Mouse (Mus musculus): ENCODE results near the gene Tek.
A peak's percentile ranks its signal among the peaks of the same experiment; 100 is the strongest.
"Not testable (repeated sequence)": the region's sequence is repeated elsewhere in the genome, so short reads cannot be mapped to it uniquely, and the experiment has no call there.

Tek gene

DNA sequence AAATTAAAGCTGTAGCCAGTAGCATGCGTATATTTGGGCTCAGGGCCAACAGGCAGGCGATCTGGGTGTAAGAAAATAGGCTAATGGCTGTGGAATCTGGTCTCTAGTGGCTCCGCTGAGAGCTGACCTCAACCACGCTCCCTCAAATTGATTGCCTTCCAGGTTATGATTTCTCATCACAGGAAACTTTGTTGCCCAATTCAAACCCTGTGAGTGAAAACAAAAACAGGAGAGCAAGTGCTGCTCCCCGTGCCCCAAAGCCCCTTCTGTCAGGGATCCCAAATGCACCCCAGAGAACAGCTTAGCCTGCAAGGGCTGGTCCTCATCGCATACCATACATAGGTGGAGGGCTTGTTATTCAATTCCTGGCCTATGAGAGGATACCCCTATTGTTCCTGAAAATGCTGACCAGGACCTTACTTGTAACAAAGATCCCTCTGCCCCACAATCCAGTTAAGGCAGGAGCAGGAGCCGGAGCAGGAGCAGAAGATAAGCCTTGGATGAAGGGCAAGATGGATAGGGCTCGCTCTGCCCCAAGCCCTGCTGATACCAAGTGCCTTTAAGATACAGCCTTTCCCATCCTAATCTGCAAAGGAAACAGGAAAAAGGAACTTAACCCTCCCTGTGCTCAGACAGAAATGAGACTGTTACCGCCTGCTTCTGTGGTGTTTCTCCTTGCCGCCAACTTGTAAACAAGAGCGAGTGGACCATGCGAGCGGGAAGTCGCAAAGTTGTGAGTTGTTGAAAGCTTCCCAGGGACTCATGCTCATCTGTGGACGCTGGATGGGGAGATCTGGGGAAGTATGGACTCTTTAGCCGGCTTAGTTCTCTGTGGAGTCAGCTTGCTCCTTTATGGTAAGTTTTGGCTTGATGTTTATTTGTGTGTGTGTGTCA is at the start of gene Tek:
Gene Tek, plus strand, starts transcription at position 452 of the 894 bp plus-strand sequence.
- DNase-seq (ENCODE audit: low read depth): peak; percentile 30

GRCm38 (mm10) chr4:94689804-94690203 is 49.3 kb upstream of the Tek start:
- not testable (repeated sequence) for DNase-seq (ENCODE audit: low read depth)

GRCm38 (mm10) chr4:94691078-94691477 is 48.0 kb upstream of the Tek start:
- DNase-seq (ENCODE audit: low read depth): no peak

DNA sequence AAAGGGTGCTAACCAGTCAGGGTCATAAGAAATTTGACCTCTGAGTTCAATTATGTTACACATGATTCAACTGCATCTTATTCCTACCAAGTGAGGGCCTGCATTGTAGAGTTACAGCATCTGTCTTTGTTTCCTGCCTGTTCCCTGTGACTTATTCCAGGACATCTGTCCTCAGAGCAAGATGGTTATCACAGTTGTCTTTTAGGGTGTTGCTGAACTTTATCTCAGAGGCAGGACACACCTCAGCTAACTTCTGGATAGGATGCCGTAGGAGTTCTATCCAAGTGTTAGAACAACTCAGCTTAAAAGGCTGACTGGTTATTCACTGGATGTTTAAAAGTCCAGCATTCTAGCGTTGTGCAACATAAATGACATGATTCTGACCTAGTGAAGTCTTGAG is 46.9 kb upstream of the Tek start:
- no peak for DNase-seq (ENCODE audit: low read depth)

GRCm38 (mm10) chr4:94696368-94696767 is 42.7 kb upstream of the Tek start:
- peak; percentile 10 for DNase-seq (ENCODE audit: low read depth)

- DNase-seq (ENCODE audit: low read depth): no peak
Observed at GRCm38 (mm10) chr4:94711002-94711401, 28.1 kb upstream of the Tek start.

DNA sequence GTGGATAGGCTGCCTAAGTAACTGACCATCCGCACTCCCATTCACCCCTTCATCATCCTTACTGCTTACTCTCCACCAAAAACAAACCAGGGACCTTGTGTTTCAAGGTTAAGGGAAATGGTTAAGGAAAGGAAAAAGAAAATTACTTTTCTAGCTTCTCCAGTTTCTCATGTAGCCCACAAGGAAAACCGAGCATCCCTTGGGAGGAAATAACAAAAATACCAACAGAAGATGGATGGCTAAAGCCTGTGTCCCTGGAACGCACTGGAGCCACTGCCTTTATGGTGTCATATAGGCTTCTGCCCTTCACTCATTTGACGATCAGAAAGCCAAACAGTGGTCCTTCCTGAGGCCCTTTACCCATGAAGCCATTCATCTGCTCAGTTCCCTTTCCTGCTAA is 27.7 kb upstream of the Tek start:
- DNase-seq (ENCODE audit: low read depth): no peak

GRCm38 (mm10) chr4:94713741-94714140 is 25.3 kb upstream of the Tek start:
- DNase-seq (ENCODE audit: low read depth): no peak

DNA sequence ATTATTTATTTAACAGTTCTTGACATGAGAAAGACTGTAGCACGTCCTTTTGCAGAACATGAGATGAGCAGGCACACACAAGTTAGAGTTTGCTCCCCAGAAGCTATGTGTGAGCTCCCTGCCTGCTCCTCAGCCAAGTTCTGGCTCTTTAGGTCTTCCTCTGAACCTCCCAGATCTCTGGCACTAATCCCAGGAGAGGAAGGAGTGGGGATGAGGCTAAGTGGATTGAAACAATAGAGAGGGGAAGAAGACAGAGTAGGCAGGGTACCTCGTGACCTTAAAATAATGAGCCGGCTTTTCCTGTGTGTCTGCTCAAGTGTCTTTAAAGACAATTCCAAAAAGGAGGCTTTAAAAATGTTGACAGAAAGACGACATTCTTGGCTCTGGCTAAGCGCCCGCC is 23.9 kb upstream of the Tek start:
- DNase-seq (ENCODE audit: low read depth): peak; percentile 25

- DNase-seq (ENCODE audit: low read depth): no peak
Observed at GRCm38 (mm10) chr4:94725799-94726198, 13.3 kb upstream of the Tek start.

DNA sequence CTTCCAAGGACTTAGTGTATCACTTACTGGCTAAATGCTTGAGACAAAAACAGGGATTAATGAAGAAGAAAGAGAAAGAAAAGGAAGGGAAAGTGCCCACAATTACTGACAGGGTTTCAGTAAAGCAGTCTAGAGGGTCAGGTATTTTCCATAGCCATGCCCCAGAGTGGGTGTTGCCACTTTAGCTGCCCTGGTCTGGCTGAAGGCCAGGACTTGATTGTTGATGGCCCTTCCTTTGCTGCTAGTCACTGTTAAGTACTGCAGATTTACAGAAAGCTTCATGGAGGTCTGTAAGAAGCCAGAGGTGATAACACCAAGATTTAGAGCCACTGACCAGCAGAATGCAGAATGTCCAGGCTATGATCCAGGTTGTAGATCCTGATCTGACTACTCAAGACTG is 6.4 kb upstream of the Tek start:
- DNase-seq (ENCODE audit: low read depth): no peak

GRCm38 (mm10) chr4:94737326-94738295 is 1.5 kb upstream of the Tek start:
- DNase-seq (ENCODE audit: low read depth): no peak

DNA sequence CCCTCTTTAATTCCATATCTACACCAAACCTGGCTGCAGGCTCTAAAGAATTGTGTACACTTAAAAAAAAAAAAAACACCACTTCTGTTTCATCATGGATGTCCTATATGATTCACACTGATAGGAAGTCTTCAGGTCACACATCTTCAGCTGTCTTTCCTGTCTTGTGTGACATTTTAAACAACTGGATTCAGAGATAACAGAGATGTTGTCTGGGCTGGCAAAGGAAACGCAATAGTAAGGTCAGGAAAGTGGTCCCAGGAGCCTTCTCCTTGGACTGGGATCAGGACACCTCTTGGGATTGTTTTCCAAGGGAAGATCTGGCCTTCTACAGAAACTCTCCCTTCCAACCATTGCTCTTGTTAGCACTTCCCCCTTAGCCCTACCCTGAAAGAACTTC is 2.7 kb downstream of the Tek start:
- no peak for DNase-seq (ENCODE audit: low read depth)

- no peak for DNase-seq (ENCODE audit: low read depth)
Observed at GRCm38 (mm10) chr4:94745749-94746148, 6.7 kb downstream of the Tek start.

DNA sequence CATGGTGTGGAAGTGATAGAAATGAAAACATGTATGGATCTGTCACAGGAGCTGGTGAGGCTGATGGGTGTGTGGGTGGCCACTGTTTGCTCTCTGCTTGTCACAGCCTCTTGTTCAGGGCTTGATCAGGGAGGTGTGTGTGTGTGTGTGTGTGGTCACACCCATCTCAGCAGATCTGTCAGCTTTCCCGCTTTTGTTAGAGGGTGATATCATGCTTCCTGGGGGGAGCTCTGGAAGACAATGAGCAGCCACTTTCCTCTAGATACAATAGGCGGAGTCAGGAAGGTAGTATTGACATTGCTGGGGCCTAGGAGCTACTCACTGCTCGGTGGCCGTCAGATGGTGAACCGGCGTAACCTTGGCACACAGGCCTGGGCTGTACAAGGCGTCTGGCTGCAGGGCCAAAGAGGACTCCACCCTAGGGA is 7.3 kb downstream of the Tek start:
- no peak for DNase-seq (ENCODE audit: low read depth)

DNA sequence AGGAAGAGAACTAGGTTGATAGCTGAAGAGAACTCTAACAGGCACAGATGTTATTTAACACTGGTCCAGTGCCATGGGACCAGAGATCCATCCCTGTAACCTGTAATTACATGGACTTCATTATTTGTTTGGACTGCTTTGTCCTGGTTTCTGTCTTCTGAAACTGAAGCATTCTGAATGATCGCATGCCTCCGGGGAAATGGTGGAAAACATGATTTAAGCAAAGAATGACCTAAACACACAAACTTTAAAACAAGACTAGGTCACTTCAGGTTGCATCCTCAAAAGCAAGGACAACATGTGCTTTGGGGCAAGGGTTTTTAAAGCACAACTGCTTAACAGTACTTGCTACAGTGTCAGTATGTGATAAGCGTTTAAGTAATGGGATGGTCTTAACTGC is 8.2 kb downstream of the Tek start:
- no peak for DNase-seq (ENCODE audit: low read depth)

DNA sequence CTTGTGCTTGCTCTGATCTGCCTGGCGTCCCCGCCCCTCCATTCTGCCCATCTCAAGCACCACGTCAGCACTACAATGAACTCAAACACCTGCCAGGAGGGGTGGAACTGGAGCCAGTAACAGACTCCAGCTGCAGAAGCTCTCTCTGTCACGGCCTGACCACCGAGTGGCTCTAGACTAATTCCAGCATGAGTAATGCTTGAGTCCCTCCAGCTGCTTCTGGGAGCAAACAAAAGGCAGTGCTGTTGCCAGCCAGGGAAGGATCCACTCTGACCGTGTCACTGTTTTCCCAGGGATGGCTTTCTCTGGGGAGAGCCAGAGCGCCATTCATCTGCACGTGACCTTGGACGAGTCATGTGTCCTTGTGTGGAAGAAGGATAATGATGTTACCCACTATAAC is 13.4 kb downstream of the Tek start:
- peak; percentile 18 for DNase-seq (ENCODE audit: low read depth)

- DNase-seq (ENCODE audit: low read depth): no peak
Observed at GRCm38 (mm10) chr4:94765217-94765616, 26.1 kb downstream of the Tek start.

DNA sequence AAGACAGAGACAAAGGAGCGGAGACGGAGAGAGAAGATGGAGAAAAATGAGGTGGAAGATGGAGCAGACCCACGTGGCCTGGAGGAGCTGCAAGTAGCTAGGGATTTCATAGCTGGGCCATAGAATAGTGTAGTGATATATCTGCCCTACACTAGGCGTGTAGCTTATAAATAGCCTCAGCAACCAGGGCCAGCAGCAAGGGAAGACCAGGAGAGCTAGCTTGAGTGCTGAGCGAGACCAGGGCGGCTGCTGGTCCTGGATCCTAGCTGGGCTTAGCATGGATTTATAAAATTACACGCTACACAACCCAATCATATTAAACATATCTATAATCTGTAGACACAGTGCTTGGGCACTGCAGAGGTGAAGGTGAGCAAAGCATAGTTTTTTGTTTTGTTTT is 27.1 kb downstream of the Tek start:
- DNase-seq (ENCODE audit: low read depth): no peak

DNA sequence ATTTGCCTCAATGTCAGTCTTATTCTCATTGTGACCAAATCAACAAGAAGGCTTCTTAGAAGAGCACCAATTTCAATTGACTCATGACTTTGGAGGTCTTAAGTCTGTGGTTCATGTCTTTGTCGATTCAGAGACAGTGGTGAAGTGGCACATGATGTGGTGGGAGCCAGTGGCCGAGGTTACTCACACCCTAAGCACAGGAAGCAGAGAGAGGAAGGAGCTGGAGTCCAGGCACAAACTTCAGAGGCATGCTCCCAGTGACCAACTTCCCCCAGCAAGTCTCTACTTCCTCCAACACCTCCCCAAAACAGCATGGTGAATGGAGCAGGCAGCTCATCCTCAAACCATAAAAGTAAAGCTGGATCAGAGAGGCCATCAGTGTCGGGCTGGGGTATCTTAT is 29.5 kb downstream of the Tek start:
- DNase-seq (ENCODE audit: low read depth): no peak

DNA sequence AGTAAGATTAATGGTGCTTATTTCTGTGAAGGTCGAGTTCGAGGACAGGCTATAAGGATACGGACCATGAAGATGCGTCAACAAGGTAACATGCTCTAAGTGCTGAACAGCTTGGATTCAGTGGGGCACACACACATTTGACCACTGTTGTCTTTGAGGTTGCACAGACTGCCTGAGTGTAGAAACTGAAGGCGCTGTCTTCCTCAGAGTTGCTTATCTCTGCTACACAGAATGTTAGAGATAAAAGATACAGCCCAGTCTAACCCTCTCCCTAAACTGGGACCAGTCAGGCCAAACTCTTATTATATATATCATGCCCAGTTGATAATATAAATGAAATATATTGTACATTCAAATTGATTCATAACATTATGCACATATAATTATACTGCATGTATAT is 42.0 kb downstream of the Tek start:
- DNase-seq (ENCODE audit: low read depth): no peak

DNA sequence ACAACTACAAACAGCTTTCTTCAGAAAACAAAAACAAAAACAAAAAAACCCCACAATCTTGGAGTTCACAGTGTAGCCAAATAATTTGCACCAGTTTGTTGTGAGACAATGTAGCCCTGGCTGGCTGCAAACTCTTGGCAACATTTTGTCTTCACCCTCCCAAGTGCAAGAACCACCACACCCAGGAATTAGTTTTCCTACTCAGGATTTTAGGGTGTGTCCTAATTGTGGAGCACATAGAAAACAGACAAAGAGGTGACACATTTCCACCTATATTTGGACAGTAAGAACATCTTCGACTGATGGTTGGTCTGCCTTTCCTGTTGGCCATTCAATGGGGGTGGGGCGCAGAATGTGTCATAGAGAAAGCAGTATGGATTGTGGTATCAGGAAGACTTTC is 46.8 kb downstream of the Tek start:
- DNase-seq (ENCODE audit: low read depth): no peak

GRCm38 (mm10) chr4:94803187-94803586 is 64.1 kb downstream of the Tek start:
- DNase-seq (ENCODE audit: low read depth): peak; percentile 82

Data from NIH3T3 (cell line).